Mouse (Mus musculus) brain, embryonic 14.5 days (tissue): ENCODE data around the gene Bcas3. TPM values are rescaled to one million over a fixed set of nuclear protein-coding genes. Genes with fewer than 3 reads are reported as not detected.
A peak's percentile ranks its signal among the peaks of the same experiment; 100 is the strongest.
"Not testable (repeated sequence)": the region's sequence is repeated elsewhere in the genome, so short reads cannot be mapped to it uniquely, and the experiment has no call there.

ENCODE experiments used
- DNase-seq: peaks from one replicate; pipeline ENCODE4 v3.0.0-alpha.2; 2011; ENCODE audit warnings: low read depth
- CTCF ChIP-seq: fragments of 200-500 bp; IDR thresholded peaks from 2 replicates; pipeline ENCODE4 v1.5.1; 2012; ENCODE audit warnings: inconsistent platforms, mild to moderate bottlenecking, moderate library complexity, borderline replicate concordance; ENCODE audit not compliant: insufficient read depth, insufficient read length; ENCODE audit errors: extremely low read depth
- POLR2A ChIP-seq: fragments of 200-500 bp; IDR thresholded peaks from 2 replicates; pipeline ENCODE4 v1.6.1; 2012; ENCODE audit warnings: mild to moderate bottlenecking, inconsistent platforms, borderline replicate concordance; ENCODE audit not compliant: poor library complexity, insufficient read depth, insufficient read length, severe bottlenecking; ENCODE audit errors: extremely low read depth
- polyA plus RNA-seq: library from polyadenylated mRNA; depleted of rRNA; stranded (reverse); fragments of >200 nt; gene quantifications from 2 replicates; pipeline ENCODE4 v1.2.3, GENCODE M21; 2012

Bcas3 gene
- polyA plus RNA-seq, 1 experiment, result 26.2 TPM

DNA sequence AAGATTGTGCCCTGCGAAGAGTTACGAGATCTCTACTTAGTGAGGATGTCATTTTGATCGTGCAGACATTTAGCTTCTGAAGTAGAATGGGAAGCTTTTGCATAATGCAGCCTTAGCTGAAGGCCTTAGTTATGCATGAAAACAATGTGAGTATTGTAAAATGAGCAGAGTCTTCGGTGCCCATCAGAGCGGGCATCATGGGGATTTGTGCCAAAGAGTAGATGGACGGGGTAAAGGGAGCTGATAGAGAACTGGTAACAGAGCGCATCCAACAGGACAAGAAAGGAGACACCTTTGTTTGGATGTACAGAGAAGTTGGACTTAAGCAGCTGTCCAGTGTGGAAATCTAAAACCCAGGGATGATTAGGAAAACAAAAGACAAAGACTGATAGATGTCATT lies 108.6 kb downstream of the Bcas3 start:
- TF ChIP-seq POLR2A (no peak), CTCF (no peak)
- DNase-seq, result no peak

- TF ChIP-seq POLR2A, result no peak
- peak; percentile 42; the same call in 1 of the 2 replicates for TF ChIP-seq CTCF
- peak; percentile 56 for DNase-seq
Measured at GRCm38 (mm10) chr11:85469526-85469925, 116.6 kb downstream of the Bcas3 start.

GRCm38 (mm10) chr11:85470508-85470907 lies 117.5 kb downstream of the Bcas3 start:
- TF ChIP-seq POLR2A (no peak), CTCF (no peak)
- peak; percentile 66 for DNase-seq

GRCm38 (mm10) chr11:85474326-85474725 lies 121.4 kb downstream of the Bcas3 start:
- DNase-seq, result peak; percentile 57
- TF ChIP-seq CTCF (no peak), POLR2A (no peak)

GRCm38 (mm10) chr11:85482737-85483467 lies 129.9 kb downstream of the Bcas3 start:
- TF ChIP-seq CTCF (peak; percentile 47; the same call in 1 of the 2 replicates), POLR2A (no peak)
- no peak for DNase-seq

GRCm38 (mm10) chr11:85485197-85485940 lies 132.4 kb downstream of the Bcas3 start:
- TF ChIP-seq POLR2A (no peak), CTCF (no peak)
- no peak for DNase-seq

GRCm38 (mm10) chr11:85487501-85487900 lies 134.5 kb downstream of the Bcas3 start:
- TF ChIP-seq POLR2A (no peak), CTCF (no peak)
- DNase-seq, result peak; percentile 71

DNA sequence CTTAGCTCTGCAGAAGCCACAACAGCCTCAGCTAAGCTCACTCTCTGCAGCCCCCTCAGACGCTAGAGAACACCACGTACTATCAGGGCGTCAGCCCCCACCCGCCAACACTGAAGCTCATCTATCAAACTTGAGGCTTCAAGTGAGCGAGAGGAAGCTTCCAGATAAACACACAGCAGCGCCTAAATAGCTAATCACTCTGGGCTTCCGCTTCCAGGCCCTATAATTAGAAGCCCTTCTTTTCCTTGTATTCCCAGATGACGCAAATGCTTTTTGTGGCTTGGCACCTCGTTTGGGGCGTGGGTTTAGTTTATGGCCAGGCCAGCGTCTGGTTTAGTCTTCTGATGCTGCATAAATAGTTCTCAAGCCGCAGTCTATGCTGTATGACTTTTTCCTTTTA lies 139.3 kb downstream of the Bcas3 start:
- DNase-seq, result peak; percentile 55
- no peak for TF ChIP-seq POLR2A
- TF ChIP-seq CTCF, result no peak

GRCm38 (mm10) chr11:85492666-85493065 lies 139.7 kb downstream of the Bcas3 start:
- DNase-seq, result no peak
- no peak for TF ChIP-seq CTCF

GRCm38 (mm10) chr11:85499561-85499960 lies 146.6 kb downstream of the Bcas3 start:
- DNase-seq, result no peak
- TF ChIP-seq CTCF, result no peak
- TF ChIP-seq POLR2A, result no peak

DNA sequence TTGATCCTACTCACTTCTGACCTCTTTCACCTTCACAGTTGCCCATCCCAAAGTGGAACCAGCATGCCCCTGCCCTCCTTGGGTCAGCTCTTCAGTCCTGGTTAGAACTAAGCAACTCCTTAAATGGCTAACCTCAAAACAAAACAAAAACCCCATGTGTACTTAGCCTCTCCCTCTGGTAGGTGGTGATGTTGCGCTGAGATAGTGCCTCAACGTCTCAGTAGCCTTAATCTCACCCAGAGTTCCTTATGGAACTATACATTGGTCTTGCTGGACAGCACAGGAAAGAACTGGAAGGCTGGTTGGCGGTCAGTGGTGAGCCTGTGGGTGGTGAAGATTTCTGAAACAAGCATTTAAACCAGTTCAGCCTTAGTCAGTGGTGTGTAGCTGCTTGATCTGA lies 149.1 kb downstream of the Bcas3 start:
- no peak for DNase-seq
- TF ChIP-seq CTCF (no peak), POLR2A (no peak)

DNA sequence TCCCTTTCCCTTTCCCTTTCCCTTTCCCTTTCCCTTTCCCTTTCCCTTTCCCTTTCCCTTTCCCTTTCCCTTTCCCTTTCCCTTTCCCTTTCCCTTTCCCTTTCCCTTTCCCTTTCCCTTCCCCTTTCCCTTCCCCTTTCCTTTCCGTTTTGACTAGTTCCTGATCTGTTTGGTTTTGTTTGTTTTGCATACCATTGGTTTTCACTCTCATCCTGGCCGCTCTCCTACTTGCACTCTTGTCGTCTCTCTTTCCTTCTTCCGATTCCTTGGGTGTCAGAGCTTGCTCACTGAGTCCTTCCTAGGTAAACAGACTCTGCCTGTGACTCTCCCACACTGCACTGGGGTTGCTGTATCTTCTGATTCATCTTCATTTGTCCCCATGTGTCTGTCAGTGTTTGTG lies 151.8 kb downstream of the Bcas3 start:
- not testable (repeated sequence) for DNase-seq

- TF ChIP-seq POLR2A (no peak), CTCF (no peak)
- no peak for DNase-seq
Measured at GRCm38 (mm10) chr11:85505811-85506210, 152.8 kb downstream of the Bcas3 start.

DNA sequence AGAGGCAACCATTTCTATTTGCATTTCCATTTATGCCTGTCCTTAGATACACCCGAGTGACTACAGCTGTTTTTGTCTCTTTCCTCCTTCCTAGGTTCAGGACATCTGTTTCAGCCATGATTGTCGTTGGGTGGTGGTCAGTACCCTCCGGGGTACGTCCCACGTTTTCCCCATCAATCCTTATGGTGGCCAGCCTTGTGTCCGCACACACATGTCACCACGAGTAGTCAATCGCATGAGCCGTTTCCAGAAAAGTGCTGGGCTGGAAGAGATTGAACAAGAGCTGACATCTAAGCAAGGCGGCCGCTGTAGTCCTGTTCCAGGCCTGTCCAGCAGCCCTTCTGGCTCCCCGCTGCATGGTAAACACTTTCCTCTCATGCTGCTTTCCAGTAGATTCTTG lies 156.4 kb downstream of the Bcas3 start:
- TF ChIP-seq CTCF, result no peak
- no peak for TF ChIP-seq POLR2A
- no peak for DNase-seq
